Mouse (Mus musculus) liver, embryonic 15.5 days (tissue): ENCODE results near the gene Stk38. TPM values are rescaled to one million over a fixed set of nuclear protein-coding genes. Genes with fewer than 3 reads are reported as not detected.
A peak's percentile ranks its signal among the peaks of the same experiment; 100 is the strongest.

Experiments used
- ATAC-seq: fragments of 200-750 bp; cut with Nextera tagmentation; 2 replicates; pipeline ENCODE4 v1.8.0; 2017; ENCODE audit warnings: moderate number of reproducible peaks, mild to moderate bottlenecking, moderate library complexity; ENCODE audit not compliant: insufficient read depth
- H3K27ac ChIP-seq: fragments of 300-500 bp; sonication (generic); replicated peaks from 2 replicates; pipeline ENCODE4 v1.5.1; 2015; ENCODE audit warnings: mild to moderate bottlenecking, inconsistent platforms
- H3K27me3 ChIP-seq: fragments of 300-500 bp; sonication (generic); 2 replicates; pipeline ENCODE4 v1.6.1; 2015; ENCODE audit warnings: mild to moderate bottlenecking, inconsistent platforms
- H3K36me3 ChIP-seq: fragments of 300-500 bp; sonication (generic); replicated peaks from 2 replicates; pipeline ENCODE4 v1.6.1; 2015; ENCODE audit warnings: moderate library complexity, mild to moderate bottlenecking, inconsistent platforms
- H3K4me1 ChIP-seq: fragments of 300-500 bp; sonication (generic); replicated peaks from 2 replicates; pipeline ENCODE4 v1.6.1; 2015; ENCODE audit warnings: inconsistent platforms
- H3K4me2 ChIP-seq: fragments of 300-500 bp; sonication (generic); 2 replicates; pipeline ENCODE4 v1.6.1; 2015; ENCODE audit warnings: moderate library complexity, mild to moderate bottlenecking, inconsistent platforms
- H3K4me3 ChIP-seq: fragments of 300-500 bp; sonication (generic); replicated peaks from 2 replicates; pipeline ENCODE4 v1.5.1; 2015; ENCODE audit warnings: mild to moderate bottlenecking, inconsistent platforms
- H3K9ac ChIP-seq: fragments of 300-500 bp; sonication (generic); 2 replicates; pipeline ENCODE4 v1.6.1; 2015; ENCODE audit warnings: moderate library complexity, mild to moderate bottlenecking, inconsistent platforms
- H3K9me3 ChIP-seq: fragments of 300-500 bp; sonication (generic); replicated peaks from 2 replicates; pipeline ENCODE4 v1.6.1; 2016; ENCODE audit warnings: inconsistent platforms
- WGBS: fragments of 180-500 bp; shearing (Covaris S2); methylation state at CpG from one replicate; pipeline ENCODE4 v1.1.7; 2015; ENCODE audit warnings: mixed read lengths; ENCODE audit not compliant: insufficient replicate concordance; 5-methylcytosine and 5-hydroxymethylcytosine counted together
- polyA plus RNA-seq: library from polyadenylated mRNA; unstranded; fragments of >200 nt; fragmentation: Nextera tagmentation; extraction: Ambion mirVana; gene quantifications from 2 replicates; pipeline ENCODE4 v1.2.1, GENCODE M21; 2015

Stk38 gene
- polyA plus RNA-seq, 1 experiment from 2014 or later, result 41.7 TPM

GRCm38 (mm10) chr17:28953251-28953650, 54.5 kb downstream of the Stk38 start:
- Histone ChIP-seq H3K4me1 (peaks cover 34% of the 10 kb centered on the region), H3K4me2 (peak overlapping the region; percentile 77), H3K27me3 (no peaks in the 10 kb centered on the region), H3K4me3 (peak overlapping the region; percentile 84), H3K9ac (peak overlapping the region; percentile 94), H3K27ac (peak overlapping the region; percentile 99), H3K36me3 (peaks cover 36% of the 10 kb centered on the region), H3K9me3 (no peaks in the 10 kb centered on the region)
- ATAC-seq, result no peak
- WGBS, result 2% methylated on average over 9 of the region's 9 CpGs

GRCm38 (mm10) chr17:28951831-28952799, 55.7 kb downstream of the Stk38 start, which contains the start of gene Kctd20:
Kctd20 (plus strand) TSS chr17:28951950.
- Histone ChIP-seq H3K27ac (peak within 1 kb of the TSS; percentile 99), H3K4me3 (peak within 1 kb of the TSS; percentile 84), H3K27me3 (no peaks in the 10 kb centered on the region), H3K9me3 (no peaks in the 10 kb centered on the region; the same call in 1 of the 2 replicates), H3K36me3 (peaks cover 26% of the 10 kb centered on the region), H3K4me1 (peaks cover 34% of the 10 kb centered on the region), H3K9ac (peak within 1 kb of the TSS; percentile 94), H3K4me2 (peak within 1 kb of the TSS; percentile 77)
- ATAC-seq, result peak; percentile 92
- under 1% methylated on average over 70 of the region's 80 CpGs for WGBS

GRCm38 (mm10) chr17:28950751-28951150, 57.0 kb downstream of the Stk38 start:
- H3K4me1 ChIP-seq, result peaks cover 29% of the 10 kb centered on the region
- H3K9me3 ChIP-seq, result no peaks in the 10 kb centered on the region; the same call in 1 of the 2 replicates
- no peak overlapping the region for H3K4me3 ChIP-seq
- 43% methylated on average over 4 of the region's 4 CpGs for WGBS
- no peak overlapping the region for H3K9ac ChIP-seq
- H3K4me2 ChIP-seq, result peak overlapping the region; percentile 77
- no peak for ATAC-seq
- peaks cover 13% of the 10 kb centered on the region for H3K36me3 ChIP-seq
- H3K27me3 ChIP-seq, result no peaks in the 10 kb centered on the region
- H3K27ac ChIP-seq, result peak overlapping the region; percentile 99; the same call in 1 of the 2 replicates

- H3K4me2 ChIP-seq, result no peak overlapping the region
- ATAC-seq, result no peak
- WGBS, result 71% methylated on average over 4 of the region's 4 CpGs
- H3K4me1 ChIP-seq, result peaks cover 22% of the 10 kb centered on the region
- no peak overlapping the region for H3K9ac ChIP-seq
- no peak overlapping the region for H3K27ac ChIP-seq
- no peaks in the 10 kb centered on the region for H3K27me3 ChIP-seq
- H3K36me3 ChIP-seq, result no peaks in the 10 kb centered on the region
- H3K4me3 ChIP-seq, result no peak overlapping the region
- no peaks in the 10 kb centered on the region; the same call in 1 of the 2 replicates for H3K9me3 ChIP-seq
Measured at GRCm38 (mm10) chr17:28948661-28949060, 59.1 kb downstream of the Stk38 start.

GRCm38 (mm10) chr17:28947011-28947939, 60.5 kb downstream of the Stk38 start:
- no peaks in the 10 kb centered on the region for H3K27me3 ChIP-seq
- no peaks in the 10 kb centered on the region; the same call in 1 of the 2 replicates for H3K9me3 ChIP-seq
- H3K9ac ChIP-seq, result no peak overlapping the region
- no peaks in the 10 kb centered on the region for H3K36me3 ChIP-seq
- H3K4me1 ChIP-seq, result peaks cover 24% of the 10 kb centered on the region
- no peak overlapping the region for H3K4me2 ChIP-seq
- WGBS, result 79% methylated on average over 19 of the region's 19 CpGs
- H3K27ac ChIP-seq, result no peak overlapping the region
- ATAC-seq, result no peak
- H3K4me3 ChIP-seq, result no peak overlapping the region

GRCm38 (mm10) chr17:28944481-28944880, 63.3 kb downstream of the Stk38 start:
- Histone ChIP-seq H3K4me2 (no peak overlapping the region), H3K9me3 (no peaks in the 10 kb centered on the region; the same call in 1 of the 2 replicates), H3K4me3 (no peak overlapping the region), H3K4me1 (peaks cover 26% of the 10 kb centered on the region), H3K9ac (no peak overlapping the region), H3K27ac (no peak overlapping the region), H3K36me3 (no peaks in the 10 kb centered on the region), H3K27me3 (no peaks in the 10 kb centered on the region)
- 77% methylated on average over 7 of the region's 7 CpGs for WGBS
- no peak for ATAC-seq

GRCm38 (mm10) chr17:28943740-28944139, 64.1 kb downstream of the Stk38 start, which contains the start of gene Pxt1:
Pxt1 (minus strand) TSS chr17:28943840.
- H3K9me3 ChIP-seq, result no peaks in the 10 kb centered on the region; the same call in 1 of the 2 replicates
- H3K4me3 ChIP-seq, result no peak within 1 kb of the TSS
- H3K9ac ChIP-seq, result no peak within 1 kb of the TSS
- no peak for ATAC-seq
- H3K36me3 ChIP-seq, result no peaks in the 10 kb centered on the region
- 84% methylated on average over 7 of the region's 7 CpGs for WGBS
- no peak within 1 kb of the TSS for H3K27ac ChIP-seq
- H3K27me3 ChIP-seq, result no peaks in the 10 kb centered on the region
- H3K4me1 ChIP-seq, result peaks cover 26% of the 10 kb centered on the region
- H3K4me2 ChIP-seq, result no peak within 1 kb of the TSS

- no peak overlapping the region for H3K27ac ChIP-seq
- no peaks in the 10 kb centered on the region for H3K9me3 ChIP-seq
- peaks cover 26% of the 10 kb centered on the region for H3K4me1 ChIP-seq
- ATAC-seq, result peak; percentile 66
- no peak overlapping the region for H3K9ac ChIP-seq
- H3K4me3 ChIP-seq, result no peak overlapping the region
- H3K4me2 ChIP-seq, result peak overlapping the region; percentile 29
- H3K36me3 ChIP-seq, result no peaks in the 10 kb centered on the region
- WGBS, result 62% methylated on average over 10 of the region's 11 CpGs
- no peaks in the 10 kb centered on the region for H3K27me3 ChIP-seq
Measured at GRCm38 (mm10) chr17:28942101-28942500, 65.7 kb downstream of the Stk38 start.

GRCm38 (mm10) chr17:28940776-28941555, 66.8 kb downstream of the Stk38 start:
- Histone ChIP-seq H3K9ac (no peak overlapping the region), H3K4me1 (peaks cover 33% of the 10 kb centered on the region), H3K27ac (no peak overlapping the region), H3K4me3 (no peak overlapping the region), H3K4me2 (no peak overlapping the region), H3K36me3 (no peaks in the 10 kb centered on the region), H3K27me3 (no peaks in the 10 kb centered on the region), H3K9me3 (no peaks in the 10 kb centered on the region)
- 77% methylated on average over 25 of the region's 25 CpGs for whole genome bisulfite sequencing
- ATAC-seq, result no peak
